Mouse (Mus musculus) adrenal gland, adult (tissue): ENCODE data around the gene Gmppb.

Experiments used
- DNase-seq, 2 experiments: peaks; one replicate each; pipeline ENCODE4 v3.0.0; 2022 to 2023; ENCODE audit warnings: low spot score in 1 of 2; ENCODE audit not compliant: inconsistent age in 2 of 2

Gmppb gene

DNA sequence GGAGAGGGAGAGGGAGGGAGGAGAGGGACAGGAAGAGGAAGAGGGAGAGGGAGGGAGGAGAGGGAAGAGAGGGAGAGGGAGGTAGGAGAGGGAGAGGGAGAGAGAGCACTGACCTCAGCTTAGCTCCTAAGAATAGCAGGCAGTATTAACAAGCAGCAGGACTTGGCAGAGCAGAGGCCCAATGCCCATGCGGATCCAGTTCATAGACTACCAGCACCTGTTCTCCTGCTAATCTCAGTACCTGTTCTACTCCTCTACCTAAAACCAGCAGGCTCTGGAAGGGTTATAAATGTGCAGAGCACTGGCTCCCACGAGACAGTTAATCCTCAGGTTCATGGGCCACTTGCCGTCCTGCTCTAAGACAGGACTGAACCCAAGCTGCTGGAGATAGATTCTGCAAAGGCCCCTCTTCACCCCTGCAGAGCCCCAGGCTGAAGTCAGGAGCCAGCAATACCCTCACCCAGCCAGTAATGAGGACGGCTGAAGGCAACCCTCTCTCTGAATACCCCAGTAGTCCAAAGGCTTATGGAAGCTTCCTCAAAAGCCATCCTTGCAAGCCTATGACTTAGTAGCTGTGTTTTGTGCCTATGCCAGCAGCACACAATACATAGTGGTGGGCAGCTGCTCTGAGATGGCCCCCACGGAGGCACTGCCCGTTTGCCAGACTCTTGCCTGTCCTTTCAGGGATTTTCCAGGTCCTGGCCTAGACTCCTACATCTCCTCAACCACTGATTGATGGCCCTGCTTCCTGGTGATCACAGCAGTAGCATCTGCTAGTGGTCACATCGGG, 24.3 kb downstream of the Gmppb start:
- no peak for DNase-seq

DNA sequence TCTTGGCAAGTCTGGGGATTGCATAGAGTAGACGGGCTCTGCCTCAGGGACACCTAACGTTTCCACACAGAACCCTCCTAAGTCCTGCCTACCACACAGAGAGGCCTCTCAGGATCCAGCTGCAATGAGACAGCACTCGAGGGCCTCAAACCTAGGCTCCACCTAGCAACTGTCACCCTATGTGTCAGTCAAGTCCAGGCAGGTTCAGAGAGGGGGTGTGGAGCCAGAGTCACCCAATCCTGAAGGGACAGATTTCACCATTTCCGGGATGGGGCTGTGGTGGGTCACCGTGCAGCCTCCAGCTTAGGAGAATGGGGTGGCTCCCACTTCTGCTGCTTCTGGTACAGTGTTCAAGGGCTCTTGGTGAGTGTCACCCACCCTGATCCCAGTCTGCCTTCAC, 31.1 kb downstream of the Gmppb start, which contains the start of gene Mst1:
Mst1 (plus strand) TSS at position 269 of the 400 bp plus-strand sequence.
- DNase-seq = no peak

DNA sequence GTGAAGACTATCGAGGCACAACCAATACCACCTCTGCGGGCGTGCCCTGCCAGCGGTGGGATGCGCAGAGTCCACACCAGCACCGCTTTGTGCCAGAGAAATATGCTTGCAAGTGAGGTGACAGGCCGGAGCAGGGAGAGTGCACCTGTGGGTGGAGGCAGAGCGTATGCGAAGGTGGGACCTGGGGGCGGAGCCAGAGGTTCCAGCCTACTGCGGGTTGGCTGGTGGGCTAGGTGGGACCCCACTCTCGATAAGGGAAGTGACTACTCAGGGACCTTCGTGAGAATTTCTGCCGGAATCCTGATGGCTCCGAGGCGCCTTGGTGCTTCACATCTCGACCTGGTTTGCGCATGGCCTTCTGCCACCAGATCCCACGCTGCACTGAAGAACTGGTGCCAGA, 33.5 kb downstream of the Gmppb start:
- DNase-seq = no peak

DNA sequence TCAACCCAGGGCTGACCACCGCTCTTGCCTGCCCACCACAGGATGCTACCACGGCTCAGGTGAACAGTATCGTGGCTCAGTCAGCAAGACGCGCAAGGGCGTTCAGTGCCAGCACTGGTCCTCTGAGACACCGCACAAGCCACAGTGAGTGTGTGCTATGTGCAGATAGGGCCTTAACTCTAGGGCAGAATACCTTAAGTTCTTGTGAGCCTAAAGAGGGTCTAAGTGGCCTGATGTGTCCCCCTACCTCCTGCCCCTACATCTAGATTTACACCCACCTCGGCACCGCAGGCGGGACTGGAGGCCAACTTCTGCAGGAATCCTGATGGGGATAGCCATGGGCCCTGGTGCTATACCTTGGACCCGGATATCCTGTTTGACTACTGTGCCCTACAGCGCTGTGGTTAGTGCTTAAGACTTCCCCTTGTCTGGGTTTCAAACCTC, 34.0 kb downstream of the Gmppb start, which contains the start of gene Rnf123:
Rnf123 (minus strand) TSS at position 359 of the 444 bp plus-strand sequence.
- no peak for DNase-seq

DNA sequence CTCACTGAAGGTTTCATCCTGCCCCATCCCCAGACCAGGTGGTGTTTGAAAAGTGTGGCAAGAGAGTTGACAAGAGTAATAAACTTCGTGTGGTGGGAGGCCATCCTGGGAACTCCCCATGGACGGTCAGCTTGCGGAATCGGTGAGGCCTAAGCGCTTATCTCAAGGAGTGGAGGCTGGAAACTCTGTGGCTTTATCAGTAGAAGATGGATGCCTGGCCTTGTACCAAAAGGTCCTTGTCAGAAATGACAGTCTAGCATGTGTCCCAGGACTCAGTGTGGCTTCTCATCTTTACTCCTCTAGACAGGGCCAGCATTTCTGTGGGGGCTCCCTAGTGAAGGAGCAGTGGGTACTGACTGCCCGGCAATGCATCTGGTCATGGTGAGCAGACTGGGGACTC, 34.5 kb downstream of the Gmppb start:
- peak in 1 of 2 experiments; percentile 57 for DNase-seq

DNA sequence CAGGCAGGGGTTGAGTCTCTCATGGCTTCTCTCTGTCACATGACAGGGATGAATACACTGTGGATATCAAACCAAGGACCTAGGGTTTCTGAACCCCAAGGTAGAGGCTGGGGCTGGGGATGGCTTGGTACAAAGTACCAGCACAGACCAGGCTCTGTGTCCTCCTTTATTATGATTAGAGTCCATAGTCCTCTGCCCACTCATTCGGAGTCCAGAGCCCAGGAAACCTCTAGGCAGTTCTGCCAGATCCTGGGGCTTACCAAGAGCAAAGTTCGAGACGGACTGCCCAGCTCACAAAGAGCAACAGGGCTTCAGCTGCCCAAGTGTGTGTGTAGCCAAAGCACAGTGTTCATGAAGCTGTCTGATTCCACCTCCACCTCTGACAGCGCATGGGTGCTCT, 36.2 kb downstream of the Gmppb start:
- no peak for DNase-seq

DNA sequence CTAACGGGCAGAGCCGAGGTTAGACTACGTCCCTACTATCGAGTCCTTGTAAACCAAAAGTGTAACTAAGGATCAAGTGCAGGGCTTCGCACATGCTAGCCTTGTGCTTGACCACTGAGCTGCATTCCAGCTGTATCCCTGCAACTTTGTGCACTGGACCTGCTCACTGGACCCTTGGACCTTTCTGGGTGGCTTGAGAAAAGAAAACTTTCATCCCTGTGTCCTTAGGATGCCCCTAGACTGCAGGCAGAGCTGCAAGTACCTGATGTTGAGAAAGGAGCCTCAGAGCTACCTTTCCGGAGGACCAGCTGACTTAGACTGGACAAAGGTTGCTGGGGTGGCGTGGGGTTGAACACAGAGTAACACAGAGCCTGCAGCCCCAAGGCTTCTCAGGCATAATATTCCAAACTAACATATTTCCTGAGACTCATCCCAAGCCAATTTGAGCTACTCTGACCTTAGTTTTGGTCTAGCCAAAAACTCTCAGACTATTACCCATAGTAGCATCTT, 41.6 kb downstream of the Gmppb start:
- DNase-seq = no peak

DNA sequence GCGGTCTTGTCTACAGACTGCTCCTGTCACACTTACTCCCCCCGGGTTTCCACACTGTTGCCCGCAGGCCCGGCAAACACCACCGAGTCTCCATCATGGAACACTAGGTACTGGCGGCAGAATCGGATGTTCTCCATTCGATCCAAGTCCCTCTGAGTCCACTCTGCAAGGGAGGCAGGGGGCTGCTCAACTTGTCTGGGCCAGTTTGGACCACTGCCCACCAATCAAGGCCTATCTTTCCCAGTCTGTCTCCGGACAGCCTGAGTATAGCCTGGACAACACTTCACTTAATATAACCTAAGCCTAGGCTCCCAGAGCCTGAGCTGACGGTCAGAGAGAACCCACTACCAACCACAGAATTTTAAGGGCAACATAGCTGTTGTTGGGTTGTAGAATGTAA, 44.5 kb downstream of the Gmppb start:
- DNase-seq = peak; percentile 28 to 58

DNA sequence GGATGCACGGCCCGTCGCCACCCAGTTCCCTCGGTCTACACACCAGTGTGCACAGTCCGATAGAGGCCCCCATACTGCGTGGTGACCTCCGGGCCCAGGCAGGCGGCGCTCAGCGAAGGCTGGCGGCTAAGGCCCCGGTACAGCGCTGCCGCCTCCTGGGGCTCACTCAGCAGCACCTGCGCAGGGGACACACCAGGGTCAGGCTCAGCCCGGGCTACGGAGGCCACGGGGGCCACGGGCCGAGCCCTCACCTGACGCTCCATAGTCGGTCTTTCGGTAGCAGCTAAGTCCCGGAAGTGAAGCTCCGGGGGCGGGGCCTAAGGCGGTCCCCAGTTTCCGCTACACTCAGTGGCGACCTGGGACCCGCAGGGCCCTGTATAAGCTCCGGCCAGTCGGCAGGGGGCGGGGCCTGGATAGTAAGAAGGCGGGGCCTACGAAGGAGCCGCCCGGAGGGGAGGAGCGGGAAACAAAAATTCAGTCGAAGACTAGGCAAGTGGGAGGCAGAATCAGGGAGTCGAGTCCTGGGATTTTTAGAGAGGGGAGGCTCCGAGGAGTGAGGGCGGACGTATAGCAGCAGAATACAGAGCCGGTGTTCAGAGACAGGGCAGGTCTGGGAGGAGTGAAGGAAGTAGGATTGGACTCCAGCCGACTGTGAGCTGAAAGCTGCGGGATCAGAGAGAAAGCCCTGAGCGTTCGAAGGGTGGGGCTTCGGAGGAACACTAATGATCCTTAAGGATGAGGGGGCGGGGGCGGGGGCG, 45.3 kb downstream of the Gmppb start, which contains the start of gene Apeh:
Apeh (minus strand) TSS at position 423 of the 758 bp plus-strand sequence.
- peak; percentile 97 to 99 for DNase-seq

DNA sequence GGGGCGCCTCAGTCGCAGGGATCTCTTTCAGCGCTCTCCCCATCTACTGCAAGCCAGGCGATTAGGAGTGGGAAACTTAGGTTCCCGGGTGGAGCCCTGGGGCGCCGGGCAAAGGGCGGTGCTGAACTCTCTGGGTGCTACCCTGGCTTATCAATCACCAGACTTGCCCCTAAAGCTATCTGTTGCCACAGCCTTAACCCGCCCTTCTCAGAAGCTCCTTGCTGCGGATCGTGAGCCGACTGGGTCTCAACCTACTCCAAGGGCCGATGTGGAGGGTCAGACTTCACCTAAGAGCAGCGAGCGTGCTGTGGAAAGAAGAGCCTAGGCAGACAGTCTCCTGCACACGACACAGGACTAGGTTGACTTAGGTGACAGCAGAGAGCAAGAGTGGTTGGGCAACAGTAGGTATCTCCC, 46.0 kb downstream of the Gmppb start:
- peak; percentile 61 to 79 for DNase-seq

DNA sequence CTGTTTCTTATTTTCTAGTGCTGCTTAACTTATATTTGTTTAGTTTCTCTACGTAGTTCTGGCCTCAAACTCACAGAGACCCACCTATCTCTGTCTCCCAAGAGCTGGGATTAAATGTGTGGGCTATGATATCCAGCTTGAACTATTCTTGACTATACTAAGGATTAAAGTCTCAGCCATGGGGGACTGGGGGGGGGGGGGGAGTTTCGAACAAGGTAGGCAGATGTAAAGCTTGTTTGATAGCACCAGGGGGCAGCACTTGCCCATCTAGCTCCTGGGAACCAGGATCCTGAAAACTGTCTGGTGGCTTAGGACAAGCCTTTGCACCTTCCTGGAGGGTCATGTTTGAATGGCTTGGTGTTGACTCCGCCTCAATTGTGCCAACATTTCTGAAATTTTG, 46.5 kb downstream of the Gmppb start:
- peak; percentile 63 to 85 for DNase-seq

DNA sequence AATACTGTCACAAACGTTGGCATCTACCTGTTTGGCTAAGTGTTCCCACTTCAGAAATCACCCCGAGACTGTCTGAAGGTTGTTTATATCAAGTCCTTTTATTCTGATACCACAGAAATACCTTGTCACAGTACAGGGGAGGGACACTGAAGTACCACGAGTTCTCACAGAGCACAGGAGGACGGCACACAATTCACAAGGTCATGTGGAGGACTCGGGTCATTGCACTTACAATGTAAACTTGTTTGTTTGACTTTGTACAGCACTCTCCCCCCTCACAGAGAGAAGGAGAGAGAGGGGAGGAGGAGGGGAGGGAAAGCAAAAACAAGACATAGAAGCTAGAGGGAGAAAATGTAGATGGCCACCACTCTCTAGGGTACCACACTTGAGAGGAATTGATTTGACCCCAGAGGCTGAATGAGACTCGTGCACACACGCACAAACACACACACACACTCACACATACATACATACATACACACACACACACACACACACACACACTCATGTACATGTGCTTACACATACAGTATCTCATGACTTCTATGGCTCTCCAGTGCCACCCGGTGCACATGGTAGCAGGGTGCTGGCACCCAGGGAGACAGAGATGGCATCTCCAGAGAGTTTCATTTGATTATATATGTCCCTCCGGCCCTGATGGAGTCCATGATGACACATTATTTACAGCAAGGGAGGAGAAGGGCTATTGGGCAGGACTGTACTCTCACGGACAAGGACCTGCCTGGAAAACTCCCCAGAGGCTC, 47.1 kb downstream of the Gmppb start:
- DNase-seq = no peak

DNA sequence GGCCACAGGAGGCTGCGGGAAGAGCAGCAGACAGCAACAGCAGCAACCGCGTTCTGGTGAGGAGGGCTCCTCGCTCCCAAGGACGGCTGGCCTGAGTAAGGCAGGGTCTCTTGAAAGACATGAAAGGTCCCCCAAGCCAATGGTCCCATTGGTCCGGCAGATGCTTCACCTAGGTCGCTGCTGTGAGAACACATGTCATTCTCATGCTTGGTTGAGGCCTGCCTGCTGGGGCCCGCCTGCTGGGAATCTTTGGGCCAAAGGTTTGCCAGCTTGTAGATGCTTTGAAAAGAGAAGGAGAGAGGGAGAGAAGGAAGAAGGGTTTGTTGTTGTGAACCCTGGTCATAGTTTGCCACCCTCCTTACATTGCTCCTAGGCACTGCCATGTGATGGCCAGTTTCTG, 50.6 kb downstream of the Gmppb start:
- DNase-seq = no peak
